Mouse (Mus musculus) G1E (cell line): ENCODE data around the gene Foxd2.

Experiments
- CTCF ChIP-seq: IDR thresholded peaks from 2 replicates; pipeline ENCODE4 v1.5.1; 2012; ENCODE audit warnings: low read depth, low read length, inconsistent platforms, mixed read lengths
- POLR2AphosphoS5 ChIP-seq: IDR thresholded peaks from 2 replicates; pipeline ENCODE4 v1.6.1; 2012; ENCODE audit warnings: low read depth, low read length, inconsistent platforms; ENCODE audit not compliant: insufficient replicate concordance
- TAL1 ChIP-seq: conservative IDR thresholded peaks from 2 replicates; pipeline ENCODE4 v1.6.1; 2012; ENCODE audit warnings: low read depth, low read length, inconsistent platforms, mixed read lengths

- TF ChIP-seq CTCF (no peak), TAL1 (no peak), POLR2AphosphoS5 (no peak)
These were observed 48.7 kb upstream of the Foxd2 start for GRCm38 (mm10) chr4:114957403-114957802.
